Comparison of ENCODE assay signal across 11 mouse cellular contexts in the genomic region with DNA sequence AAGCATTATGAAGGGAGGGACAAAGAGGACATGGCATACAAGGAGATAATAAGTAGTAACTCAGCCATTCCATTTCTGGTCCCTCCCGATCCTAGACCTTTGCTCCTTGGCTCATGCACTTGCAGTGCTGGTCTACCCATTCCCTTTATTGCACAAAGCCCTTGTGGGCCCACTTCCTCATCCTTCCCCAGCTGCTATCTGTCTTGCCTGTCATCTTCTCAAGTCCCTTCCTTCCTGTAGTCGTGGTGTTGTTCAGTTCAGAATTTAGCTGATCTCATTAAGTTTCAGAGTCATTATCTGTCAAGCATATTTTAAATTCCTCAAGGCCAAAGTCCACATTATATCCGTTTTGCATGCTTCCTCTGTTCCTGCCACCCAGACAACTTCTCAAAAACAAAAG. TPM values are rescaled to one million over a fixed set of nuclear protein-coding genes. Genes with fewer than 3 reads are reported as not detected.
DNase-seq lines count a peak whose midpoint lies in the region; ATAC-seq and TF ChIP-seq lines count a peak whose summit lies in the region.
"Had no signal": no experiment of that assay in that cellular context is flagged by ENCODE, and none has a peak within 500 bp of the region (broad histone marks: within the 10 kb centered on the region; RNA-seq: fewer than 3 reads in every experiment).

No protein-coding gene starts in this region.

- no peak overlapping the region for H3K9ac ChIP-seq in intestine, postnatal 0 days (ENCODE audit: low read depth, low read length)
- H3K9ac ChIP-seq in liver, embryonic 16.5 days (ENCODE audit: low read depth, low read length), result no peak overlapping the region

- H3K4me2 ChIP-seq in intestine, postnatal 0 days (replicated peaks; ENCODE audit: low read depth), result peak overlapping the region; percentile 27; the same call in 1 of the 2 replicates
- H3K4me2 ChIP-seq in liver, embryonic 16.5 days (ENCODE audit: low read depth, low read length), result no peak overlapping the region

- peaks cover 18% of the 10 kb centered on the region for H3K4me1 ChIP-seq in embryonic fibroblast, embryonic 13.5 days (ENCODE audit: control insufficient read depth, insufficient read depth, low read length)
- no peaks in the 10 kb centered on the region for H3K4me1 ChIP-seq in intestine, postnatal 0 days (replicated peaks; ENCODE audit: control insufficient read depth, insufficient read depth, low read length)
- no peaks in the 10 kb centered on the region; the same call in 1 of the 2 replicates for H3K4me1 ChIP-seq in liver, embryonic 16.5 days (ENCODE audit: control insufficient read depth, low read depth, low read length)

- no peaks in the 10 kb centered on the region for H3K27me3 ChIP-seq in intestine, postnatal 0 days (replicated peaks; ENCODE audit: control insufficient read depth, insufficient read depth, low read length)
- no peaks in the 10 kb centered on the region for H3K27me3 ChIP-seq in liver, embryonic 16.5 days (ENCODE audit: control insufficient read depth, insufficient read depth, low read depth, low read length)
- H3K27me3 ChIP-seq: Patski had no signal

- H3K4me3 ChIP-seq in embryonic fibroblast, embryonic 13.5 days (ENCODE audit: insufficient read depth, low read length), result no peak overlapping the region
- no peak overlapping the region for H3K4me3 ChIP-seq in intestine, postnatal 0 days (ENCODE audit: low read depth, low read length)
- H3K4me3 ChIP-seq in liver, embryonic 16.5 days (ENCODE audit: low read depth, low read length), result no peak overlapping the region
- H3K4me3 ChIP-seq: layer of hippocampus, adult 2 months had no signal

- no peak for TF ChIP-seq CTCF in embryonic fibroblast, embryonic 13.5 days (IDR thresholded peaks at IDR 0.05; ENCODE audit: borderline replicate concordance, insufficient read depth, low read length)
- TF ChIP-seq CTCF in intestine, postnatal 0 days (IDR thresholded peaks at IDR 0.05; ENCODE audit: low read depth), result no peak

- TF ChIP-seq POLR2A in embryonic fibroblast, embryonic 13.5 days (IDR thresholded peaks at IDR 0.05; ENCODE audit: low read depth, low read length), result no peak

- peak overlapping the region; percentile 13; the same call in 1 of the 2 replicates for H3K27ac ChIP-seq in embryonic fibroblast, embryonic 13.5 days (ENCODE audit: insufficient read depth, low read length)
- H3K27ac ChIP-seq in intestine, postnatal 0 days (ENCODE audit: low read depth, low read length), result no peak overlapping the region
- no peak overlapping the region; the same call in 1 of the 2 replicates for H3K27ac ChIP-seq in liver, embryonic 16.5 days (ENCODE audit: low read length)
- H3K27ac ChIP-seq: layer of hippocampus, adult 2 months had no signal

- WGBS in intestine, postnatal 0 days, result 3% methylated on average over 3 of the region's 3 CpGs
- WGBS in liver, embryonic 16.5 days (ENCODE audit: insufficient replicate concordance), result 12% methylated on average over 3 of the region's 3 CpGs

- no peaks in the 10 kb centered on the region for H3K9me3 ChIP-seq in intestine, postnatal 0 days (ENCODE audit: control insufficient read depth)
- H3K9me3 ChIP-seq in liver, embryonic 16.5 days (replicated peaks; ENCODE audit: control insufficient read depth, low read length), result no peaks in the 10 kb centered on the region

- H3K36me3 ChIP-seq in intestine, postnatal 0 days (ENCODE audit: control insufficient read depth, insufficient read depth), result no peaks in the 10 kb centered on the region
- H3K36me3 ChIP-seq in liver, embryonic 16.5 days (ENCODE audit: control insufficient read depth, insufficient read depth), result no peaks in the 10 kb centered on the region

- peak; percentile 75 for ATAC-seq in CD4-positive, CD25-positive, alpha-beta regulatory T cell, adult 4 months
- ATAC-seq in intestine, postnatal 0 days, result peak; percentile 83
- peak; percentile 74 for ATAC-seq in liver, embryonic 16.5 days (ENCODE audit: low read depth)
- ATAC-seq: Patski had no signal

- DNase-seq in Muller cell, postnatal 12 days (ENCODE audit: inconsistent ontology term), result no peak
- DNase-seq in thymus, postnatal 14 days, result no peak
- DNase-seq in adipocyte (ENCODE audit: low spot score), result no peak
- no peak for DNase-seq in embryo, embryonic 10 days (ENCODE audit: low spot score)
- DNase-seq: cerebellum, adult 18-20 months had no signal

RNA-seq across cellular contexts. Expression of a gene that starts 9.5 kb away (rescaled TPM):
- 1 to 10 TPM; 1.3 to 2.0 TPM for polyA plus RNA-seq in CD4-positive, CD25-positive, alpha-beta regulatory T cell, adult 4 months (2017; shearing (Covaris generic))
- polyA plus RNA-seq in embryonic fibroblast, embryonic 13.5 days (2011; ENCODE audit: insufficient read length, low read depth, missing spikeins), result 77.3 and 81.1 TPM in 2 replicates
- 5.8 and 6.3 TPM in 2 replicates for polyA plus RNA-seq in intestine, postnatal 0 days (2015; fragmentation: Nextera tagmentation; extraction: Ambion mirVana)
- polyA plus RNA-seq in liver, embryonic 16.5 days (2015; fragmentation: Nextera tagmentation; extraction: Ambion mirVana), result 6.5 and 6.9 TPM in 2 replicates
